Mouse (Mus musculus): Measurements from ENCODE around the gene Olfr316.
"Not testable (repeated sequence)": the region's sequence is repeated elsewhere in the genome, so short reads cannot be mapped to it uniquely, and the experiment has no call there.

Gene Olfr316

DNA sequence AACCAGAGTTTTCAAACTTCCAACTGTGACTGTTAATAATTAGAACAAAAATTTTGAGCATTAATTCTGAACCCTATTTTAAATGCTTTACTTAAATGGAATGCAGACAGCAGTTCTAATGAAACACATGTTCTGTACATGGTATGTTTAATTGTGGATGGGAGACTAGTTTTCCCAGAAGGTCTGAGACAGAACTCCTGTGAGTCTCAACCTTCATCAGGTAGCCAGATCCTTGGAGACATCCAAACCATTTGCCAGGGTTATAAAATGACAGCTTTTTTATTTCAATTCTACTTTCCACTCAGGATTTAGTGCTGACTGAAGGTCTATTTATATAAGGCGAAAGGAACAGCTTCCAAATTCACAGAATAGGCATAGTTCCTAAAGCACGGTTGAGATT, at the start of gene Olfr316:
TSS of gene Olfr316 (plus strand) at position 301 of the 400 bp plus-strand sequence.
- no peak for DNase-seq (ENCODE audit: low read depth, low spot score)

DNA sequence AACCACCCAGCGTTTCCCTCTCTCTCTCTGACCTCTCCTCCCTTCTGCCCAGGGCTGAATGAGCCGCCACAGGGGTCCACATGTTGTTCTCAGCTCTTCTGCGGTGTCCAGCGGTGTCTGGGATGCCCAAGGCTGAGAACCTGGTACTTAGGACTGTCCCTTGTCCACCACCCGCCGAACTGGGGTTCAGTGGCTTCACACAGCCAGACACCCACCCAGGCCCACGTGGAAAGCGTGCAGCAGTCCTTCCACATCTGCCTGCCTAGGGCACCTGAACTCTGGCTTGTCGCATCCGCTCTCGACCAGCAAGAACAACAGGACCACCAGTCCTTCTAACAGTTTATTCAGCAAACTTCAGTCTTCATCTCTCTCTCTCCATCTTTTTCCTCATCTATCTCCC, 43.4 kb upstream of the Olfr316 start:
- no peak for DNase-seq (ENCODE audit: low read depth, low spot score)

DNA sequence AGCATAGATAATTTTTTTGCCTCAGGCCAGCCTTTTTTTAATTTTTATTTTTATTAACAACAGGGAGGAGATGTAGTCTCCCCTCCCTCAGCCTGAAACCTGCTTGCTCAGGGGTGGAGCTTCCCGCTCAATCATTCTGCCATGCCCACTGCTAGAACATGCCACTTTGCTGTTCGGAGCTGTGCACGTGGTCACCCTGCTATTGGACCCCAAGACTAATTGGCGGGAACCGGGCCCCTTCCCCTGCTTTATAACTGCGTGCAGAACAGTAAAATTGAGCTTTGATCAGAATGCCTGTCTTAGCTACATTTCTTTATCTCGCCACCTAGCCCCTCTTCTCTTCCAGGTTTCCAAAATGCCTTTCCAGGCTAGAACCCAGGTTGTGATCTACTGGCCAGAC, 34.8 kb upstream of the Olfr316 start:
- not testable (repeated sequence) for DNase-seq (ENCODE audit: low read depth, low spot score)

DNA sequence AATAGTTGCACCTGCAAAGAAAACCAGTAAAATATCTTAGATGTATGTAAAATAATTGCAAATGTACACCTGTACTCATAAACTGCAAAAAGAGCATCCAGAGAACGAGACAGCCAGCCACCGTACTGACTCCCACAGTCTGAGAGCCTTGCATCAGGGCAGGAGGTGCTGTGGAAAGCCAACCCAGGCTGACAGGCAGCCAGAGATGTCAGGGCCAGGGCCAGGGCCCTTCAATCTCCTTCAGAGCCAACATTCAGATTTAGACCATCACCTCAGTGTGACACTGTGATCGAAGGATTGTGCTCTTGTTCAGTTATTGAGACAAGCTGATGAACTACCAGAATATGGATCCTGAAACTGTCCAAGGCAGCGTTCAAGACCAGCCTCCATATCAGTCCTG, 32.8 kb upstream of the Olfr316 start:
- DNase-seq (ENCODE audit: low read depth, low spot score) = no peak

DNA sequence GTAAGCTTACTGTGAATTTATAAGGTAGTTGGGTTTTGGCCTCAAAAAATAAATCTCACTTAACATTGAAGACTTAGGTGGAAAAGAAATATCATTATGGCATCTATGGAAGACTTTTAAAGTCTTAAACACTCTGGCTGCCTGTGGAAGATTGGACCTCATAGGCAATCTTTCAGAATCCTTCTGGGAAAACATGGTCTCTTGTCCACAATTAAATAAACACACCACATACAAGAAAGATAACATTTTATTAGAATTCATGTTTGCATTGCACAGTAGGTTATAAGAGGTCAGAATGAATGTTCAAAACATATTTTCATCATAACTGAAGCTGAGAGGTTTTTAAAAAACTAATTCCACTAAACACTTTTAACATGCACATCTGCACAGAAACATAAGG, 28.6 kb upstream of the Olfr316 start, which contains the start of gene Olfr318:
TSS of gene Olfr318 (minus strand) at position 101 of the 400 bp plus-strand sequence.
- no peak for DNase-seq (ENCODE audit: low read depth, low spot score)

DNA sequence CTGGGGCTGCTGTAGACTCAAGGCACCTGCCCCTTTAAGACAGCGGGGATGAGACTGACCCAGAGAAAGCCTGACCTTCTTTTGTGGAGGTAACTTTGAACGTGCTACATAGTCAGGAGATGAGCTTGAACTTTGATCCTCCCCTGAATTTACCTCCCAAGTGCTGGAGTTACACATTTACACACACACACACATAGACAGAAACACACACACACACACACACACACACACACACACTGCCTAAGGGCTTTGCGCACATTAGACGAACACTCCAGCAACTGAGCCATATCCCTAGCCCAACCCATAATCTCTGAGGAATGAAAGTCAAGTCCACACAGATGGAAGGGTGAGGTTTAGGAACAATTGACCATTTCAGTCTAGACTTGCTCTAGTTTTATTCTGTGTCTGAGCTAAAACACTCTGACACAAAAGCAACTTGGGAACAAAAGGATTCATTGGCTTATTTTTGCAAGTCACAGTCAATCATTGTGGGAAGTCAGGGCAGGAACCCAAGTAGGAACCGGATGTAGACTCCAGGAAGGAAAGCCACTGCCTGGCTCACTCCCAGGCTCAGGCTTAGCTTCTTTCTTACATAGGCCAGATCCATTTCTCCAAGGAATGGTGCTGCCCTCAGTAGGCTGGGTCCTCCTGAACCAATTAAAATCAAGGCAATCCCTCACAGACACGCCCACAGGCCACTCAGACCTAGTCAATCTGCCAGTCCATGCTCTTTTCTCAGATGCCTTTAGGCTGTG, 24.5 kb upstream of the Olfr316 start:
- not testable (repeated sequence) for DNase-seq (ENCODE audit: low read depth, low spot score)

DNA sequence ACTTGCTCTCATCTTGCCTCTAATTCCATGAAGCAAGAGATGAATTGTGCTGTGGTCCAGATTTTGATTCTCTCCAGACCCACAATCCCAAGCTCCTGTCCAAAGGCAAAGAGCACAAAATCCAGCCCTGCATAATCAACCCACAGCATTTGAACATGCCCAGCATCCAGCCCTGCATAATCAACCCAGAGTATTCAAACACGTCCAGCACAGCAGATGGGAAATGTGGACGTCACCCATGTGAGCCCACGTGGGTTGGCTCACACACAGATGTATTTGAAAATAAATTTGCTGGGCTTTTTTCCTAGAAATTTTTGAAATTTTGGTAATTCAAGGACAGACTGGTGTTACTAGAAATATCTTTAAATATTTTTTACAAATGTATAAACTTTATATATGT, 19.2 kb upstream of the Olfr316 start:
- DNase-seq (ENCODE audit: low read depth, low spot score) = no peak

DNA sequence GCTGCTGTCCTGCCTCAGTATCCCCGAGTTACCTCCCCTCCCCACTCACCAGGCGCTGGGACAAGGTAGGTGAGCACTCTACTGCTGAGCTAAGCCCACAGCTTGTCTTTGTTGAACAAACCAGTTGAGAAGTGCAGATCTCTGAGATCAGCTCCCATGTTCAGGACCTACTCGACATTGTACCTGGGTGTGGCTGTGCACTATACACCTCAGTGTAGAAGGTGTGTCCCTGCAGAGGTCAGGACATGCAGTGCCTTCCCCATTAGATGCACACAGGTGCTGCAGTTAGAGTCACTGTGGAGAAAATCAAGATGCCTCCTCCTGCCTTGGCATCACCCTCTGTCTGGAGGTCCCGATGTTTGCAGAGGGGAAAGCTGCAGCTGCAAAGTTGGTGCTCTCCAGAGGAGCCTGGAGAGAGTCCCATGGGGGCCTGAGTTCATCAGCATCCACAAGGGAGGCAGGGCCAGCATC, 13.7 kb upstream of the Olfr316 start, which contains the start of gene Olfr317:
TSS of gene Olfr317 (minus strand) at position 421 of the 471 bp plus-strand sequence.
- DNase-seq (ENCODE audit: low read depth, low spot score) = no peak

DNA sequence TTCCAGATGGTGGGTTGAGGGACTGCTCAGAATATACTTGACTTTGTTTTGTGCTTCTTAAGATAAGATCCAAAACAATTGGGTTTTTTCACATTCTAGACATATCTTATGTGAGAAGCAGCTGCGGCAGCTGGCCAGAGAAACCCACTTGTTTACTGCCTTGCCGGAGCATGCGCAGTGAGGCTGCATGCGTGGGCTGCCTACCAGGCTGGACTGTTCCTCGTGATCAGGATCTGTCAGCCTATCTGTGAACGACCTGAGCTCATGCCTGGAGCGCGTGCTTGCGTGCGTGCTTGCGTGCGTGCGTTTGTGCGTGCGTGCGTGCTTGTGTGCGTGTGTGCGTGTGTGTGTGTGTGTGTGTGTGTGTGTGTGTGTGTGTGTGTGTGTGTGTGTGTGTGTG, 1.4 kb upstream of the Olfr316 start:
- DNase-seq (ENCODE audit: low read depth, low spot score) = not testable (repeated sequence)

DNA sequence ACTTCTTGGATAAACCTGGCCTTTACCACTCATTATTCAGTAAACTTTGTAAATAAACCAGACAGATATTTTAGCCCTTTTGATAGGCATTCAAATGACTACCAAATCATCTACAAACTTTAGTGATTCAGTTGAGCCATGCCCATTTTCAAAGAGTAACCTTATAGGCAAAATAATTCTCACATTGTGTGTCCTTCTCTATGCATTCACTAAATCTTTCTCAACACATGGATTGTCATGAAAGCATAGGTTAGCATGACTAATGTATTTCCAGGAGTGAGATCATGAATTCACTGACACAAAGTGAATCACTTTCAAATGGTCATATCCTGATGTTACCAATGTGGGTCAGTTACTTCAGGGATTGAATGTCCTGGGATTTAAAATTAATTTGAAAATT, 20.4 kb downstream of the Olfr316 start, which contains the start of gene Olfr315:
TSS of gene Olfr315 (plus strand) at position 301 of the 400 bp plus-strand sequence.
- no peak for DNase-seq (ENCODE audit: low read depth, low spot score)

DNA sequence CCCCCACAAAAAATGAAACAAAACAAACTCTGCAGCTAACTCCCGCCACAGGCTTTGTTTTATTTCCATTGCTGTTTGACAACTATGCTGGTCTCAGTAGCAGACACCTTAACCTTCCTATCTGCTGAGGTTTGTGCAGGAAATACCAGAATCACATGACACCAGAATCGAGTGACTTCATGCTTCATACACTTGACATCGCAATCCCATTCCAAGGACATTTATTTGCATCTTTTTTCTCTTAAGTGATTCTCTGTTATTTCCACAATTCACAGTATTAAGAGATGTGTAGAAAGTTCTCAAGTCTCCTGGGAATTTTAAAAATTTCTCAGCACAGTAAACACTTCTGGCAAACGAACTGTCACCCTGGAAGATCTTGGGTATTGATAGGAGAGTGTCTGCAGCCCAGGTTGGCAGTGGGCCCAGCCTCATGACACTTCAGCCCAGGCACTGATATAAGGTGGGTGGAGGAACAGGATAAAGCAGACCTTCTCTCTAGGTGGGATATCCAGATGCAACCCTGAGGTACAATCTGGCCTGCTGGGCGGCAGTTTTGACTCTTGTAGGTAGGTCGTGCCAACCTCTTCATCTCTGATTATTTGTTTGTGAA, 30.1 kb downstream of the Olfr316 start, which contains the start of gene Olfr314:
TSS of gene Olfr314 (plus strand) at position 473 of the 610 bp plus-strand sequence.
- no peak for DNase-seq (ENCODE audit: low read depth, low spot score)

DNA sequence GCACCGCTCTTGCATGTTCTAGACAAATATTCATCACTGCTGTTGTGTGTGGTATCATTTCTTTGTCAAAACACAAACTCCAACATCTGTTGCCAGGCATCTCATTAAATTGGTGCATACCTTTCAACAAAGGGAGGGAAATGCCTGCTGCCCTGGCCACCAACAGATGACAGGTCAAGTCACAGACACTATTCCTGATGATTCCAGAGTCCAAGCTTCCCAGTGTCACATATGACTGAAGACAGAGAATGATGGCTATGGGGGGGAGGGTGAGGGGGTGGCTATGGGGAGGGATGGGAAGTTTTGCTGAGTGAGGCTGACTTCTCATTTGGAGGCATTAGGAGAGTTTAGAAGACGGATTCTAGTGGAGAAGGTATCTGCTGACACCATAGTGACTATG, 31.6 kb downstream of the Olfr316 start:
- no peak for DNase-seq (ENCODE audit: low read depth, low spot score)

DNA sequence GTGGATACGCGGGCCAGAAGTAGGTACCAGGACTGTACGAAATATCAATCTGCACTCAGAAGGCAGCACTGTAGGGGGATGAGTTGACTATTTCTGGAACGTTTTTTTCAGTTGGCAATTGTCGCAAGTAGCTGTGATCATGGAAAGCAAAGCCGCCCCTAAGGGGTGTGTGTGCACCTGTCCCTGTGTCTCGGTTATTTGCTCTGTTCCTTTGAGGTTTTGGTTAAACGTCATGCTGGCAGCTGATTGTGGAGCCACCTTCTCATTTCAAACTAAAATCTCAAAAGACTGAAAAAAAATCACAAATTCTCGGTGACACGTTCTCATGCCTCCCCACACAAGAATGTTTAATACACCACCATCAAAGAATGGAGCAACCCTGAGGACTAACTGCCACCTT, 35.1 kb downstream of the Olfr316 start:
- DNase-seq (ENCODE audit: low read depth, low spot score) = no peak

DNA sequence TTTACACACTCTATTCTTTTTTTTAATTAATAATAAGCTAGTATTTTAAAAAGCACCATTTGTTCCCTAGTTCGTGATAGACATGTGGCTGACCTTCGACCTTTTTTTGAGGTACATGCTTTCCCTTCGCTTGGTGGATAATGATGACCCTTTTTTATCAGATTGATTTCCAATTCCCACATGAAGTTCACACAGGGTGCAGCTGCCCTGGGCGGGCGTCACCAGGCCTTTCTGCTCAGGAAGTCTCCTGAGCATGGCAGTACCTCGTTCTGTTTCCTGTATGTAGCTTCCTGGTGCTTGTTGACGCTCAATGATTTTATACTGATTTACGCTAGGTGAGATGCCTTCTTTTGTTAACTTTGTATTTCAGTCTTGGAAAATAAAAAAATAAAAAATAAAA, 35.8 kb downstream of the Olfr316 start:
- no peak for DNase-seq (ENCODE audit: low read depth, low spot score)

DNA sequence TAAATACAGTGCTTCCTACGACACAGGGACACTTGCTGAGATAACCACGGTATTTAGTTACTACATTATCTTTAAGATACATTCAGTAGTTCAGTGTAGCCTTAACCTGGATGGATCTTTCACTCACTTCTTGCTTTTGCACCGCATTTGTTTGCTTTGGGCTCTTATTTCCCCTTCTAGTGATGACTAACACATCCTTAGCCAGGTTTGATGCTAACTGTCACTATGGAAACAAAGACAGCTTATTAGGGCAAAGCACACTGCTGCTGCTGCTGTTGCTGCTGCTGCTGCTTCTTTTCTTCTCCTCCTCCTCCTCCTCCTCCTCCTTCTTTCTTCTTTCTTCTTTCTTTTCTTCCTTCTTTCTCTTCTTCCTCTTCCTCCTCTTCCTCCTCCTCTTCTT, 37.0 kb downstream of the Olfr316 start:
- peak; percentile 2 for DNase-seq (ENCODE audit: low read depth, low spot score)

DNA sequence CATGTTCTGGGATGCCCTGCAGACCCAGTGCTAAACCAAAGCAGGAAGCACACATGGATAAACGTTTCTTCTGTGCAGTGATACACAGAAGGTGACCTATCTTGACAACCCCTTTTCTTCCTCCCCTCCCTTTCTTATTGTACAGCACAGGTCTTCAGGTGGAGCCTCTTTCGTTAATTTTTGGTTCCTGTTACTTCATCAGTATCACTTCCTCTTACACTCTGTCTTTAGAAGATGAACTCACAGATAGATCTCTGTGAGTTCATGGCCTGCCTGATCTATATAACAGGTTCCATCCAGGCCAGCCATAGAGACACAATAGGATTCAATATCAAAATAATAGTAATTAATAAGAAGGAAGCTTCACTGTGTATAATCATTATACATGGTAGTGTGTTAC, 37.5 kb downstream of the Olfr316 start:
- no peak for DNase-seq (ENCODE audit: low read depth, low spot score)

DNA sequence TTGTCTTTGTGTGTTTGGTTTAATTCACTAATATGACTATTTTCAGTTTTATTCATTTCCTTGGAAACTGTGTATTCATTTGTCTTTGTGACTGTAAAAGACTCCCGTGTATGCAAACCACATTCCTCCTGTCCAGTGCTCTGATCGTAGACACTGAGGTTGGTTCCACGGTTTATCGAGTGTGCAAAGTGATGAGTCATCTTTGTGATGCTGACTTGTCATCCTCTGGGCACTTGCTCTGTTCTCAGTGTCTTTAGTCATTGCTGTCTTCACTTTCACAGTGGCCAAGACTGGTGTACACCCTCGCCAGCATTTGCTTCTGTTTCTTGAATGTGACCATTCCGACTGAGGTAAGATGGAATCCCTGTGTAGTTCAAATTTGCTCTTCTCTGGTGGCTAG, 38.1 kb downstream of the Olfr316 start:
- no peak for DNase-seq (ENCODE audit: low read depth, low spot score)

DNA sequence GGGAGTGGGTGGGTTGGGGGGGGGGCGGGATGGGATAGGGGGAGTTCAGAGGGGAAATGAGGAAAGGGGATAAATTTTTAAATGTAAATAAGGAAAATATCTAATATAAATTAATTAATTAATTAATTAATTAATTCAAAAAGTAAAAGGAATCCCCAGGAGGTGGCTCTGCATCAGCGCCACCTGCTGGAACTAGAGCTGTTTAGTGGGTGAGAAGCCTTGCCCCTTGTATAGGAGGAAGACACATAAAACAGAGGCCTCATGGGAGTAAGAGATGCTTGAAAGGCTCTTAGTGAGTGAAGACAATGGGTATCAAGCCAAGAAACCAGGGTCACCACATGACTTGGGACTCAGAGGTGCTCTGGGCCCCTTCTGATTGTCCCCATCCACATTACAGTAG, 43.3 kb downstream of the Olfr316 start:
- no peak for DNase-seq (ENCODE audit: low read depth, low spot score)

DNA sequence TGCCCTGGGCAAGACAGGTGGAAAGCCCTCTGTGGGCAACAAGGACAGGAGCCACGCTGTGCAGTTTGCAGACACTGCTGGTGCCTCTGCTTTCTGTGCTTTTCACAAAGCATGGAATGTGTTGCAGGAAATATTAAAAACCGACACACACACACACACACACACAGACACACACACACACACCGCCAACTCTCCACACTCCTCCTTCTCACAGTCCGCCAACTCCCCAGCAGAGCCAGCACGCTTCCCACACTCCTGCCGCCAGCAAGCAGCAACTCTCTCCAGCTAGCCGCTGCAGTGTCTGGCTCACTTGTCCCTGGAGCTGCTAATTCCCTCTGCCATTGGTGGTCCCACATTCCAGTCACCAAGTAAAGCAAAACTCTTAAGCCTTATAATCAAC, 44.3 kb downstream of the Olfr316 start:
- no peak for DNase-seq (ENCODE audit: low read depth, low spot score)

DNA sequence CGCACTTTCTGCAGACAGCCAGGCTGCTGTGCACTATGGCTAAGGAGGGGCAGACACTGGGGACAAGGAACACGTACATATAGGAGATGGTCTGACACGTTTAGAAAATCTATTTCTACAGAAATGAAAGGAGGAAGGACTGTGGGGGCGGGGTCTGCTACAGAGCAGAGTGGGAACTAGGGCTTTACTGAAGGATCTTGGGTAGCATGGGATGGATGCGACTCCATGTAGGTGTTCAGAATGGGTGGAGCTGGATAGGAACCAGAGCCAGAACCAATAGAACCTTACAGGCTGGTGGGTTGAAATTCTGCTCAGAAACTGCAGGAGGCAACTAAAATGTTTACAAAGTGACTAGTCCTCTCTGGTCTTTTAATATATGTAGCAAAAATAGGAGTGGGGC, 47.2 kb downstream of the Olfr316 start:
- no peak for DNase-seq (ENCODE audit: low read depth, low spot score)

DNA sequence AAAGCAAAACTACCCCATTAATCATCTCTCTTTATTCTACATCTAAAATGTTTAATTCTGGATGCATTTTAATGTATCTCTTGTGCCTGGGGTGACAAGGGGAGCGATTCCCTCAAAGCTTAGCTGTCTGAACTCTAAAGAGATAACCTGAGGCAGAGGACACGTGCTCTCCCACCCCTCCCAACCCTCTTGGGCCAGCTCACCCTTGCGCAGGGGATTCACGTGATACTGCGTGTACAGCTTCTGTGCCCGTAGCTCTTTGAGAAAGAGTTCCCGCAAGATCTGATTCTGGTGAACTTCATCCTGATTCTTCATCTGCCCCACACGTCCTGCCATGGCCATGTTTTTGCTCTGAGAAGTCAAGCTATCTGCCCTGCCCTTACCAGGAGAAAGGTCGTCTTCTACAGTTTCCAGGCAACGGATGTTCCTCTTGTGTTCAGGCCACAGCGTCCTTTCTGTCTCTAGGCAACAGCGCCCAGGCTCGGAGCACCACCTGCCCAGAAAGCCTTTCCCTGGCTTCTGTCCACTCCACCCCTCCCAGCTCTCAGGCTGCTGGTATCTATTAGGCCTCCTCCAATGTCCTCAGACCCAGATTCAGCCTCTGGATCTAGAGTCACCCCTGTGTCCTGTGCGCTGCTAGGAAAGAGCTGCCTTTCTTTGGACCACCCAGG, 49.2 kb downstream of the Olfr316 start, which contains the start of gene Fam183b:
TSS of gene Fam183b (minus strand) at position 403 of the 671 bp plus-strand sequence.
- peak; percentile 6 for DNase-seq (ENCODE audit: low read depth, low spot score)

DNA sequence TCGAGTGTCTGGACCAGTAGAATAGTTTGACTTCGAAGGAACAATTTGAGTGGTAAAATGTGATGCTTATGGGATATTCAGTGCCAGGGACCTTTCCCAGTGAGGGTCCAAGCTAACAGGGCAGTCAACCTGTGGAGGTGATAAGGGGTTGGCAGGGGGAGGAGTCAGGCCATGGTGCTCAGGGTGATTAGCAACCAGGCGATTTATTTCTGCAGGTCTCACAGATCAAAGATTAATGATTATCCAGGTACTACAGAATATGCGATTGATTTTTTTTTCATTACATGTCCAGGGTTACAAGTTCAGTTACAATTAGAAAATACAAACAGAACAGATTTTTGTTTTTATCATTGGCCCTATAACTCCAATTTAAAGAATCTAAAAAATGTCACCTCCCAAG, 51.3 kb downstream of the Olfr316 start:
- DNase-seq (ENCODE audit: low read depth, low spot score) = no peak

Measured in retina, adult 2 months (tissue).